Mouse (Mus musculus) spleen, adult 2 months (tissue): ENCODE data around the gene Hace1.

Source experiments
- CTCF ChIP-seq: fragments of 200-500 bp; IDR thresholded peaks from 2 replicates; pipeline ENCODE4 v1.5.1; 2011; ENCODE audit warnings: mild to moderate bottlenecking, inconsistent platforms; ENCODE audit not compliant: insufficient read depth, insufficient read length, insufficient replicate concordance; ENCODE audit errors: extremely low read depth
- POLR2A ChIP-seq: fragments of 200-500 bp; IDR thresholded peaks from 2 replicates; pipeline ENCODE4 v1.6.1; 2011; ENCODE audit warnings: low read depth, low read length, inconsistent platforms

DNA sequence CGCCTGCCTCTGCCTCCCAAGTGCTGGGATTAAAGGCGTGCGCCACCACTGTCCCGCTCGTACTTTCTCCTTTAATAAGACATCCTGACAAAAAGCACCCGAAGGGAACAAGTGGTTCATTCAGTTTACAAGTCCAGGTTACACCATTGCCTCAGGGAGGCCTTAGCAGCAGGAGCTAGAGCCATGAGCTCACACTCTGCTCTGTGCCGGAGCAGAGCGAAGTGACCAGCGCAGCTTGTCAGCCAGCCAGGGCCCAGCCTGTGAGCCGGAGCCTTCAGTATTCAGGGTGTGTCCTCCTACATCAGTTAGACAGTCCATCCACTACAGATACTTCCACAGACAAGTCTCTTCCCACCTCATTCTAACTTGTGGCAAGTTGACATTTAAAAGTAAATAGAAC is 55.0 kb downstream of the Hace1 start:
- TF ChIP-seq CTCF (no peak), POLR2A (no peak)
